Mouse (Mus musculus): ENCODE results near the gene Rps6ka6.

- no peak for TF ChIP-seq CTCF (conservative IDR thresholded peaks at IDR 0.05; ENCODE audit: low read length)
- TF ChIP-seq NANOG (IDR thresholded peaks at IDR 0.05; ENCODE audit: borderline replicate concordance, low read length), result no peak
Observed at GRCm38 (mm10) chrX:111377020-111377419, 160.7 kb downstream of the Rps6ka6 start.
